ENCODE assay signal across 8 mouse cellular contexts in genomic region chr19:8736160-8736467, GRCm38 (mm10). TPM values are rescaled to one million over a fixed set of nuclear protein-coding genes. Genes with fewer than 3 reads are reported as not detected.
DNase-seq lines count a peak whose midpoint lies in the region; ATAC-seq and TF ChIP-seq lines count a peak whose summit lies in the region.

No protein-coding gene starts in this region.

- peak overlapping the region; percentile 78 for H3K4me2 ChIP-seq in heart, embryonic 15.5 days

- CTCF ChIA-PET in Patski (lab: Charles Lee) = interaction anchor here (1.3 to 2.5 kb wide), 3 partner anchors 13 to 18 kb away, joined by 3 to 7 read pairs (median 5); partner anchors contain the start of gene Slc3a2

- WGBS in heart, embryonic 15.5 days = 2% methylated on average over 11 of the region's 11 CpGs
- WGBS in midbrain, embryonic 10.5 days = 2% methylated on average over 11 of the region's 11 CpGs

- POLR2A ChIA-PET in Patski (lab: Charles Lee) = interaction anchor here (1.3 kb wide), 1 partner anchor 13 kb away, joined by 3 read pairs; the partner anchor contains the start of gene Slc3a2

- H3K36me3 ChIP-seq in heart, embryonic 15.5 days = peaks cover 29% of the 10 kb centered on the region
- H3K36me3 ChIP-seq in midbrain, embryonic 10.5 days = peaks cover 41% of the 10 kb centered on the region

- TF ChIP-seq CTCF in Patski (IDR thresholded peaks at IDR 0.05) = no peak

- intact Hi-C loops in heart, postnatal 10 days (cut with DNase I) = no loop called here

- peaks cover 21% of the 10 kb centered on the region for H3K4me1 ChIP-seq in heart, embryonic 15.5 days (replicated peaks)
- peaks cover 27% of the 10 kb centered on the region for H3K4me1 ChIP-seq in midbrain, embryonic 10.5 days

- in situ Hi-C loops in Patski (cut with MboI; ENCODE audit: low pct_unique_long_range_greater_than_20kb) = no loop called here

- H3K27me3 ChIP-seq in heart, embryonic 15.5 days = no peaks in the 10 kb centered on the region
- H3K27me3 ChIP-seq in Patski = peaks cover 19% of the 10 kb centered on the region
- H3K27me3 ChIP-seq in midbrain, embryonic 10.5 days (ENCODE audit: low read depth, poor library complexity, severe bottlenecking) = no peaks in the 10 kb centered on the region

- ATAC-seq in heart, embryonic 15.5 days (replicated peaks; ENCODE audit: insufficient number of reproducible peaks, insufficient read depth, low FRiP score, low read depth) = no peak; the same call in 1 of the 2 replicates
- peak; percentile 40 for ATAC-seq in Patski
- ATAC-seq in granulocyte monocyte progenitor cell, adult 5-6 weeks (replicated peaks; ENCODE audit: poor library complexity, severe bottlenecking) = peak; percentile 20

- peak overlapping the region; percentile 86 for H3K4me3 ChIP-seq in heart, embryonic 15.5 days
- H3K4me3 ChIP-seq in midbrain, embryonic 10.5 days = peak overlapping the region; percentile 87

- peak overlapping the region; percentile 71 for H3K27ac ChIP-seq in heart, embryonic 15.5 days
- peak overlapping the region; percentile 83 for H3K27ac ChIP-seq in midbrain, embryonic 10.5 days (replicated peaks)

- H3K9ac ChIP-seq in heart, embryonic 15.5 days = peak overlapping the region; percentile 72

- H3K9me3 ChIP-seq in heart, embryonic 15.5 days (replicated peaks) = no peaks in the 10 kb centered on the region
- no peaks in the 10 kb centered on the region for H3K9me3 ChIP-seq in midbrain, embryonic 10.5 days (replicated peaks)

- no peak for DNase-seq in heart, postnatal 10 days
- no peak for DNase-seq in Patski (ENCODE audit: low read depth, low spot score)
- no peak for DNase-seq in midbrain, embryonic 10.5 days (ENCODE audit: low spot score)
- DNase-seq in layer of hippocampus, adult 9-11 months = no peak
- DNase-seq in left cerebral cortex, adult 11 months (ENCODE audit: low spot score) = no peak
- no peak for DNase-seq in T-cell, adult 2 months (ENCODE audit: low spot score)

RNA-seq across cellular contexts. Expression of gene Wdr74, which starts 0.5 kb away (rescaled TPM):
- 42.8 and 59.3 TPM in 2 replicates for polyA plus RNA-seq in heart, embryonic 15.5 days (2015; fragmentation: Nextera tagmentation; extraction: Ambion mirVana)
- 10 to 100 TPM; 24.9 to 27.2 TPM for total RNA-seq in heart, postnatal 10 days (2021)
- polyA plus RNA-seq in Patski (2021) = 64.7 TPM
- 122 and 136 TPM in 2 replicates for total RNA-seq in granulocyte monocyte progenitor cell, adult 5-6 weeks (2014; fragmentation: Nextera tagmentation)
- total RNA-seq in granulocyte monocyte progenitor cell, adult 5-6 weeks (2017) = 96.6 and 196 TPM in 2 replicates
- 105 and 121 TPM in 2 replicates for polyA plus RNA-seq in midbrain, embryonic 10.5 days (2016; fragmentation: Nextera tagmentation; extraction: Ambion mirVana)

RNA-seq across cellular contexts. Expression of gene 1700092M07Rik, which starts 4.4 kb away (rescaled TPM):
- polyA plus RNA-seq in heart, embryonic 15.5 days (2015; fragmentation: Nextera tagmentation; extraction: Ambion mirVana) = 0.69 and 1.9 TPM in 2 replicates
- not detected for total RNA-seq in heart, postnatal 10 days (2021)
- 0.86 TPM for polyA plus RNA-seq in Patski (2021)
- total RNA-seq in granulocyte monocyte progenitor cell, adult 5-6 weeks (2014; fragmentation: Nextera tagmentation) = not detected in 2 replicates
- 2.5 TPM in 2 replicates for total RNA-seq in granulocyte monocyte progenitor cell, adult 5-6 weeks (2017)
- 3.2 and 3.3 TPM in 2 replicates for polyA plus RNA-seq in midbrain, embryonic 10.5 days (2016; fragmentation: Nextera tagmentation; extraction: Ambion mirVana)

RNA-seq across cellular contexts. Expression of gene Stx5a, which starts 5.1 kb away (rescaled TPM):
- 81.0 and 92.0 TPM in 2 replicates for polyA plus RNA-seq in heart, embryonic 15.5 days (2015; fragmentation: Nextera tagmentation; extraction: Ambion mirVana)
- total RNA-seq in heart, postnatal 10 days (2021) = 10 to 100 TPM; 43.6 to 44.4 TPM
- 116 TPM for polyA plus RNA-seq in Patski (2021)
- 63.4 and 64.7 TPM in 2 replicates for total RNA-seq in granulocyte monocyte progenitor cell, adult 5-6 weeks (2014; fragmentation: Nextera tagmentation)
- 43.0 and 62.0 TPM in 2 replicates for total RNA-seq in granulocyte monocyte progenitor cell, adult 5-6 weeks (2017)
- 94.9 and 103 TPM in 2 replicates for polyA plus RNA-seq in midbrain, embryonic 10.5 days (2016; fragmentation: Nextera tagmentation; extraction: Ambion mirVana)

RNA-seq across cellular contexts. Expression of gene Slc3a2, which starts 12.9 kb away (rescaled TPM):
- 59.4 and 71.5 TPM in 2 replicates for polyA plus RNA-seq in heart, embryonic 15.5 days (2015; fragmentation: Nextera tagmentation; extraction: Ambion mirVana)
- 10 to 100 TPM; 36.6 to 56.3 TPM for total RNA-seq in heart, postnatal 10 days (2021)
- polyA plus RNA-seq in Patski (2021) = 807 TPM
- 60.1 and 70.1 TPM in 2 replicates for total RNA-seq in granulocyte monocyte progenitor cell, adult 5-6 weeks (2014; fragmentation: Nextera tagmentation)
- total RNA-seq in granulocyte monocyte progenitor cell, adult 5-6 weeks (2017) = 78.5 and 87.2 TPM in 2 replicates
- polyA plus RNA-seq in midbrain, embryonic 10.5 days (2016; fragmentation: Nextera tagmentation; extraction: Ambion mirVana) = 139 and 144 TPM in 2 replicates

RNA-seq across cellular contexts. Expression of gene Nxf1, which starts 20.8 kb away (rescaled TPM):
- 100 and 132 TPM in 2 replicates for polyA plus RNA-seq in heart, embryonic 15.5 days (2015; fragmentation: Nextera tagmentation; extraction: Ambion mirVana)
- 10 to 100 TPM; 61.7 to 67.6 TPM for total RNA-seq in heart, postnatal 10 days (2021)
- polyA plus RNA-seq in Patski (2021) = 164 TPM
- 268 and 347 TPM in 2 replicates for total RNA-seq in granulocyte monocyte progenitor cell, adult 5-6 weeks (2014; fragmentation: Nextera tagmentation)
- 89.4 and 113 TPM in 2 replicates for total RNA-seq in granulocyte monocyte progenitor cell, adult 5-6 weeks (2017)
- 253 and 282 TPM in 2 replicates for polyA plus RNA-seq in midbrain, embryonic 10.5 days (2016; fragmentation: Nextera tagmentation; extraction: Ambion mirVana)
